Mouse (Mus musculus) NIH3T3 (cell line): ENCODE measurements around the gene Gm10160.
A peak's percentile ranks its signal among the peaks of the same experiment; 100 is the strongest.

Experiments
- DNase-seq: peaks from one replicate; pipeline ENCODE4 v3.0.0-alpha.2; 2012; ENCODE audit warnings: low read depth

Gm10160 gene

DNA sequence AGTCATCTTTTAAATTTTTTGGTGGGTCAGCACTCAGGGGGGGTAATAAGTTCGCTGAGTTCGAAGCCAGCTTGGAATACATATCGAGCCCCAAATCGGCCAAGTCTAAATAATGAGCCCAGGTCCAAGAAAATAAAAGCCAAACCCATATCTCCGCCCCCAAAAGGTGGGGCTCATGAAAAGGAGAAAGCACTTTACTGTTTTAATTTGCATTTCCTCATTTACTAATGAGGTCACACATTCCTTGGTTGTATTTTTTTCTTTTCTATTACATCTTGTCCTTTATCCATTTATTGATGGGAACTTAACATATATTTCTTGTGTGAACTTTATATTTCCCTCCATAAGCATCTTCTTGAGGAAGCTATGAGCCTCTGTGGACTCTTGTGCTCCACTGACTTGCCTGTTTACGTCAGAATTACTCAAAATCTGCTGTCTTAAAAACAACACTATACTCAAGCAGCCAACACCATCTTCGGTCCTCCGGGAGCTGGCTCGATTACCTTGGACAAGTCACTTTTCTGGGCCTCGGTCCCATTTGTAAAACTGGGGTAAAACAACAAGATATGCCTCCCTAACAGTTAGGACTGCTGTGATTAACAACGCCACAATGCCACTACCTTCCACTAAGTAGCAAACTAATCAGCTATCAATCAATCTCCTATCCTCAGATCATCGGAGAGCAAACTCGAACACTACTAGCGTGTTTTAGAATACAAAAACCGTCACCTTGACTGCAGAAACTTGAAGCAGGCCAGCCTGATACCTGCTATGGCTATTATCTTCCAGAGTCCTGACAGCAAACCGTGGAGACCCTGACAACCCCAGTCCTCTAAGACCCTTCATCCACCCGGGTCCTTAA lies 27.6 kb downstream of the Gm10160 start:
- DNase-seq = peak; percentile 46

DNA sequence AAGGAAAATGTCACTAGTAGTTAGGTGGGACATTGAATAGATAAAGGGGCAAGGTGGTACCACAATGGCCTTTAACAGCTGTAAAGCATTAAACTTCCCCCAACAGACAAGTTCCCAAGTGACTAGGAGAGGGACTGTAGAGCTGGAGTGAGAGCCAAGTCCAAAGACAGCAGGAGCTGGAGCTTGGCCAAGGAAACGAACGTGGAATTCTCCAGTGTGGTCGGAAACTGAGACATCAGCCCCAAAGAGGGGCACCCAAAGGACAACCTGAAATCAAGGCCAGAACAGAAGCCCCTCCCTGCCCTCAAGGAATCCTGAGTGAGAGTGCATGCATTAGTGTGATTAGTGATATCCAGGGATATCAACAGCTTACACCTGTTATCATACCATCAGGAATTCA lies 30.2 kb downstream of the Gm10160 start:
- peak; percentile 51 for DNase-seq

DNA sequence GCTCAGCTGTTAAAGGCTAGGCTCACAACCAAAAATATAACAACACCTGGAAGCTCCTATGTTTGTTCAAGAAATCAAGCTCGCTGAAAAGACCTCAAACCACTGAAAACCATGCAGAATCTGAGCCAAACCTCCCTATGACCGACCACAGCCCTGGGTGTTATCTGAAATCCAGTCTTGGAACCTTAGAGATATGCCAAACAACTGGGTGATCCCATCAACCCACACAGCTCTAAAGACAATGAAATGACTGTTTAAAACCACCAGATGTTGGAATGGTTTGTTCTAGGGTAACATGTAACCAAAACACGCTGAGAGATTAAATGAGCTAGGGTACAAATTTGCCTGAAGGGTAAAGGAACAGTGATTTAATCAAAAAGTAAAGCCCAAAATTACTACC lies 30.7 kb downstream of the Gm10160 start:
- peak; percentile 19 for DNase-seq

DNA sequence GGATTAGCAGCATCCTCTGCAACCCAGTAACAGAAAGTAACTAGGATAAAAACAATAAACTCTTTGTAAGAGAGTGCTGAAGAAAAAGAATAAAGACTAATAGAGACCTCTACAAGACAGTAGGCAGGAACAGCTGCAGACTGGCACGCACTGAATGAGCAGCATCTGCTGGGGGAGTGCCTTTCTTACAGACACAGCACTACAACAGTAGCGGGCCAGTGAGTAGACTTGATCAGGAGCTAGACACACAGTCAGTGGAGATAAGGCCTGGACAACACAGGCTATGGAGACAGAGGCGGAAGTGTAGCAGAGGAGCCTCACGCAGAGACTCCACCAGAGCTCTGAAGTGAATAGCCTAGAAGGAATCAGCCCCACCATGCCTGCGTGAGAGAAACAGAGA lies 49.5 kb downstream of the Gm10160 start:
- DNase-seq = no peak
